Mouse (Mus musculus): ENCODE data around the gene Sugp2.

DNA sequence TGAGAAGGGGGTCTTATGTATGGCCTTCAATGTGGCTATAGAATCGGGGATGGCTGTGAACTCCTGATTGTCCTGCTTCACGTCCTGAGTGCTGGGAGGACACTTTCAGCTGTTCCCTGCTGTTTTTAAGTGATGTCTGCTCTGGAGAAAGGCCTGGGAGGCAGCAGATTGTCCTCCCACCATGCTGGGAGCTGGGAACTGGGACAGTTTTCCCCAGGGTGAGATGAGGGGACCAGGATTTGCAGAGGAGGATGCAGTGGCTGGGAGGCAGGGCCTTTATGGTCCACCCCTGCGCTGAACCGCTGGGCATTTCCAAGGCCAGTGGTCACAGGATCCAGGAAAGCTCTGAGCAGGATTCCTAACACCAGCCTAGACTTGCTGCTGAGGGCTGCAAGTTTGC, 31.0 kb upstream of the Sugp2 start:
- TF ChIP-seq CTCF (IDR thresholded peaks at IDR 0.05; ENCODE audit: low read depth, low read length) (no peak), POLR2A (IDR thresholded peaks at IDR 0.05; ENCODE audit: borderline replicate concordance, low read depth, low read length) (no peak)
